Mouse (Mus musculus) liver, embryonic 16.5 days (tissue): ENCODE data around the gene Gm10271. TPM values are rescaled to one million over a fixed set of nuclear protein-coding genes. Genes with fewer than 3 reads are reported as not detected.

Experiments used
- ATAC-seq: fragments of 200-750 bp; cut with Nextera tagmentation; 2 replicates; pipeline ENCODE4 v1.8.0; 2017; ENCODE audit warnings: low read depth, mild to moderate bottlenecking, moderate number of reproducible peaks, moderate library complexity
- H3K27ac ChIP-seq: fragments of 300-500 bp; sonication (generic); 2 replicates; pipeline ENCODE4 v1.5.1; 2014; ENCODE audit warnings: mild to moderate bottlenecking, low read length
- H3K27me3 ChIP-seq: fragments of 300-500 bp; sonication (generic); 2 replicates; pipeline ENCODE4 v1.6.1; 2014; ENCODE audit warnings: low read depth, low read length, mixed read lengths; ENCODE audit not compliant: control insufficient read depth, insufficient read depth
- H3K36me3 ChIP-seq: fragments of 300-500 bp; sonication (generic); 2 replicates; pipeline ENCODE4 v1.6.1; 2014; ENCODE audit warnings: mild to moderate bottlenecking; ENCODE audit not compliant: control insufficient read depth, insufficient read depth
- H3K4me1 ChIP-seq: fragments of 300-500 bp; sonication (generic); 2 replicates; pipeline ENCODE4 v1.6.1; 2014; ENCODE audit warnings: low read depth, low read length, mixed read lengths; ENCODE audit not compliant: control insufficient read depth
- H3K4me2 ChIP-seq: fragments of 300-500 bp; sonication (generic); 2 replicates; pipeline ENCODE4 v1.6.1; 2014; ENCODE audit warnings: low read depth, low read length, mixed read lengths
- H3K4me3 ChIP-seq: fragments of 300-500 bp; sonication (generic); 2 replicates; pipeline ENCODE4 v1.5.1; 2014; ENCODE audit warnings: low read depth, mild to moderate bottlenecking, low read length
- H3K9ac ChIP-seq: fragments of 300-500 bp; sonication (generic); 2 replicates; pipeline ENCODE4 v1.6.1; 2014; ENCODE audit warnings: low read depth, low read length
- H3K9me3 ChIP-seq: fragments of 300-500 bp; sonication (generic); replicated peaks from 2 replicates; pipeline ENCODE4 v1.6.1; 2016; ENCODE audit warnings: low read length; ENCODE audit not compliant: control insufficient read depth
- WGBS: fragments of 180-500 bp; shearing (Covaris S2); extraction: QIAGEN DNeasy Blood & Tissue Kit; methylation state at CpG from one replicate; pipeline ENCODE4 v1.1.7; 2014; ENCODE audit not compliant: insufficient replicate concordance; 5-methylcytosine and 5-hydroxymethylcytosine counted together
- polyA plus RNA-seq: library from polyadenylated mRNA; unstranded; fragments of >200 nt; fragmentation: Nextera tagmentation; extraction: Ambion mirVana; gene quantifications from 2 replicates; pipeline ENCODE4 v1.2.1, GENCODE M21; 2015

Gene Gm10271
- polyA plus RNA-seq, 1 experiment from 2014 or later = not detected

GRCm38 (mm10) chr10:116982526-116982925 lies 10.1 kb upstream of the Gm10271 start:
- H3K36me3 ChIP-seq = no peaks in the 10 kb centered on the region
- H3K9me3 ChIP-seq = no peaks in the 10 kb centered on the region
- no peaks in the 10 kb centered on the region for H3K27me3 ChIP-seq
- H3K4me3 ChIP-seq = no peak overlapping the region
- H3K4me1 ChIP-seq = no peaks in the 10 kb centered on the region
- H3K9ac ChIP-seq = no peak overlapping the region
- H3K27ac ChIP-seq = no peak overlapping the region
- no peak overlapping the region for H3K4me2 ChIP-seq
- no peak for ATAC-seq
- WGBS = 48% methylated on average over 3 of the region's 4 CpGs

- Histone ChIP-seq H3K27ac (no peak overlapping the region), H3K4me2 (no peak overlapping the region), H3K9ac (no peak overlapping the region), H3K9me3 (no peaks in the 10 kb centered on the region), H3K4me1 (no peaks in the 10 kb centered on the region), H3K4me3 (no peak overlapping the region), H3K27me3 (no peaks in the 10 kb centered on the region), H3K36me3 (no peaks in the 10 kb centered on the region)
- no peak for ATAC-seq
- WGBS = 68% methylated on average over 3 of the region's 3 CpGs
Observed at GRCm38 (mm10) chr10:116980888-116981287, 8.5 kb upstream of the Gm10271 start.

- H3K27ac ChIP-seq = no peak overlapping the region
- no peaks in the 10 kb centered on the region for H3K36me3 ChIP-seq
- H3K27me3 ChIP-seq = no peaks in the 10 kb centered on the region
- H3K4me1 ChIP-seq = no peaks in the 10 kb centered on the region
- no peak overlapping the region for H3K4me2 ChIP-seq
- H3K9me3 ChIP-seq = no peaks in the 10 kb centered on the region
- H3K4me3 ChIP-seq = no peak overlapping the region
- no peak for ATAC-seq
- no peak overlapping the region for H3K9ac ChIP-seq
- 67% methylated on average over 4 of the region's 4 CpGs for WGBS
Observed at GRCm38 (mm10) chr10:116980273-116980672, 7.9 kb upstream of the Gm10271 start.

- H3K36me3 ChIP-seq = no peaks in the 10 kb centered on the region
- no peaks in the 10 kb centered on the region for H3K4me1 ChIP-seq
- no peak overlapping the region for H3K4me3 ChIP-seq
- no peak for ATAC-seq
- no peak overlapping the region for H3K9ac ChIP-seq
- WGBS = 73% methylated on average over 9 of the region's 9 CpGs
- no peaks in the 10 kb centered on the region for H3K27me3 ChIP-seq
- H3K27ac ChIP-seq = no peak overlapping the region
- no peak overlapping the region for H3K4me2 ChIP-seq
- H3K9me3 ChIP-seq = no peaks in the 10 kb centered on the region
Observed at GRCm38 (mm10) chr10:116978841-116979240, 6.4 kb upstream of the Gm10271 start.

GRCm38 (mm10) chr10:116977858-116978257 lies 5.4 kb upstream of the Gm10271 start:
- H3K36me3 ChIP-seq = no peaks in the 10 kb centered on the region
- 38% methylated on average over 2 of the region's 2 CpGs for WGBS
- no peak overlapping the region for H3K27ac ChIP-seq
- no peak overlapping the region for H3K4me3 ChIP-seq
- H3K4me2 ChIP-seq = no peak overlapping the region
- no peaks in the 10 kb centered on the region for H3K4me1 ChIP-seq
- H3K9ac ChIP-seq = no peak overlapping the region
- no peak for ATAC-seq
- H3K9me3 ChIP-seq = no peaks in the 10 kb centered on the region
- H3K27me3 ChIP-seq = no peaks in the 10 kb centered on the region

GRCm38 (mm10) chr10:116977455-116977854 lies 5.0 kb upstream of the Gm10271 start:
- Histone ChIP-seq H3K4me3 (no peak overlapping the region), H3K27ac (no peak overlapping the region), H3K9ac (no peak overlapping the region), H3K27me3 (no peaks in the 10 kb centered on the region), H3K9me3 (no peaks in the 10 kb centered on the region), H3K4me1 (no peaks in the 10 kb centered on the region), H3K36me3 (no peaks in the 10 kb centered on the region), H3K4me2 (no peak overlapping the region)
- WGBS = 28% methylated on average over 4 of the region's 4 CpGs
- no peak for ATAC-seq

- Histone ChIP-seq H3K4me3 (no peak overlapping the region), H3K27ac (no peak overlapping the region), H3K9me3 (no peaks in the 10 kb centered on the region), H3K36me3 (no peaks in the 10 kb centered on the region), H3K4me1 (no peaks in the 10 kb centered on the region), H3K4me2 (no peak overlapping the region), H3K27me3 (no peaks in the 10 kb centered on the region), H3K9ac (no peak overlapping the region)
- no peak for ATAC-seq
- 64% methylated on average over 4 of the region's 4 CpGs for WGBS
Observed at GRCm38 (mm10) chr10:116968741-116969140, 3.7 kb downstream of the Gm10271 start.

GRCm38 (mm10) chr10:116966065-116966464 lies 6.3 kb downstream of the Gm10271 start:
- no peak overlapping the region for H3K27ac ChIP-seq
- WGBS = 65% methylated on average over 6 of the region's 6 CpGs
- H3K9me3 ChIP-seq = no peaks in the 10 kb centered on the region
- ATAC-seq = no peak
- no peak overlapping the region for H3K4me2 ChIP-seq
- no peak overlapping the region for H3K4me3 ChIP-seq
- H3K36me3 ChIP-seq = no peaks in the 10 kb centered on the region
- no peaks in the 10 kb centered on the region for H3K27me3 ChIP-seq
- no peaks in the 10 kb centered on the region for H3K4me1 ChIP-seq
- H3K9ac ChIP-seq = no peak overlapping the region

GRCm38 (mm10) chr10:116965297-116965696 lies 7.1 kb downstream of the Gm10271 start:
- Histone ChIP-seq H3K27ac (no peak overlapping the region), H3K9ac (no peak overlapping the region), H3K9me3 (no peaks in the 10 kb centered on the region), H3K27me3 (no peaks in the 10 kb centered on the region), H3K36me3 (no peaks in the 10 kb centered on the region), H3K4me3 (no peak overlapping the region), H3K4me1 (no peaks in the 10 kb centered on the region), H3K4me2 (no peak overlapping the region)
- ATAC-seq = no peak
- 62% methylated on average over 5 of the region's 5 CpGs for WGBS

- Histone ChIP-seq H3K9me3 (no peaks in the 10 kb centered on the region), H3K4me1 (no peaks in the 10 kb centered on the region), H3K27ac (no peak overlapping the region), H3K4me2 (no peak overlapping the region), H3K4me3 (no peak overlapping the region), H3K27me3 (no peaks in the 10 kb centered on the region), H3K36me3 (no peaks in the 10 kb centered on the region), H3K9ac (no peak overlapping the region)
- ATAC-seq = no peak
- 65% methylated on average over 4 of the region's 4 CpGs for WGBS
Observed at GRCm38 (mm10) chr10:116964571-116964970, 7.8 kb downstream of the Gm10271 start.
